Mouse (Mus musculus): ENCODE measurements at regions not wholly inside any gene's neighbourhood (a gene's known extent, or its start where the extent isn't known, plus 50 kb on each side); places are given as distances from the start of the nearest gene placed in this dataset.
"Not testable (repeated sequence)": the region's sequence is repeated elsewhere in the genome, so short reads cannot be mapped to it uniquely, and the experiment has no call there.

DNA sequence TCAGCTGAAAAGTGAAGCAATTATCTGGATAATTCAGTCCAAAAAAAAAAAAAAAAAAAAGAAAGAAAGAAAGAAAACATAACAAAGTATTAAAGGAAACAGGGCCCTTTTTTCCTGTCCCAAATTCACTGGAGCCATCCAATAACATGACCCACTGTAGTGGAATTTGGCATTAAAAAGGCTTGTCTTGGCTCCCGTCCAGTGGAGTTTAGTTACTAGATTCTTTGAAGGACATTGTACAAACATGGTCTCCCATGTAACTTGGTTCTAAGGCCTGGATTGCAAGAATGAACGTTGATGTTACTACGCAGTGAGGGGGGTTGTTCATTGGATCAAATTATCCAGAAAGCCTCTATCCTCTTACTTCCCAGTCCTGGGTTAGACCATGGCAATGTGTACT is 207.4 kb downstream of the Msrb3 start:
- no peak overlapping the region for H3K27ac ChIP-seq (replicated peaks)
- H3K27me3 ChIP-seq, result peaks cover 27% of the 10 kb centered on the region
- WGBS, result 77% methylated on average over 3 of the region's 3 CpGs
- H3K4me1 ChIP-seq (replicated peaks), result 0 out of 2 replicates have a peak, but pooled peaks cover 7% of the 10 kb centered on the region
- H3K4me2 ChIP-seq, result no peak overlapping the region
- no peak overlapping the region for H3K4me3 ChIP-seq
- no peak for ATAC-seq (ENCODE audit: low read depth)
- no peaks in the 10 kb centered on the region for H3K9me3 ChIP-seq
- no peak overlapping the region for H3K9ac ChIP-seq
- no peaks in the 10 kb centered on the region for H3K36me3 ChIP-seq

DNA sequence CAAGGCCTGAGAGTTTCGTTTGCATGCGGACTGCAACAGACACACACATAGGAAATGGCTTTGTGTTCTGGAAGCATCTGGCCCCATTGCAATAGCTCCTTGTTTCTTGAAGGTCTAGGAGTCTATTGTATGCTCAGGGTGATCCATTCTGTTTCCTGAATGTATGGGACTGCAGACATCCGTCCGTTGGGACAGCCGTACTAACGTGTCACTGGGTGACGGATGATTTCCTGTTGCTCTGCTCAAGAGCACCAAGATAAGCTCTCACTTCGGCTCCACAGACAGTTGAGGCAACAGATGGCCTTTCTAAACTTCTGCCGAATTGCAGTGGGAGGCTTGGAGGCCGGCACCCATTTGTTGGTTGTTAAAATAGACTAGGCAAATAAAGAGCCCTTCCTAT is 209.9 kb upstream of the Hmga2 start:
- H3K27ac ChIP-seq (replicated peaks), result no peak overlapping the region
- no peak overlapping the region for H3K4me2 ChIP-seq
- 21% methylated on average over 10 of the region's 10 CpGs for WGBS
- no peaks in the 10 kb centered on the region for H3K36me3 ChIP-seq
- no peak overlapping the region for H3K4me3 ChIP-seq
- H3K9ac ChIP-seq, result no peak overlapping the region
- no peaks in the 10 kb centered on the region for H3K9me3 ChIP-seq
- ATAC-seq (ENCODE audit: low read depth), result no peak
- H3K4me1 ChIP-seq (replicated peaks), result 0 out of 2 replicates have a peak, but pooled peaks cover 6% of the 10 kb centered on the region
- H3K27me3 ChIP-seq, result peaks cover 5% of the 10 kb centered on the region

DNA sequence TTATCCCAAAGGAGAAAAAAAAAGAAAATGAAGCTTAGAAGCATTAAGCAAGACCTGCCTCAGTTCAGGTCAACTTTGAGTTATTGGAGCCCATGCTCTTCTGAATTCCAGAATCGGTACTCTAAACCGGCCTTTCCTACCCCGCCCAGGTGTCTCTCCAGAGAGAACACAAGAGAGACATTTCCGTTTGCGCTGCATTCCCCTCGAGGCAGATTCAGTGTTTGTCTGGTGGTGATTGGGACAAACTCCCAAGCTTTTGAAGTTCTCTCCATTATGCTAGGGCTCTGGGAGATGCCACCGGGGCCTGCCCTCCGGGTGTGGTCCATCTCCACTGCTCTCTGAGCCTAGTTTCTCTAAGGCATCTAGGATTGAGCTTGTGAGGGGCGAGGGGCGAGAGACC is 205.8 kb upstream of the Hmga2 start:
- Histone ChIP-seq H3K4me2 (no peak overlapping the region), H3K4me1 (replicated peaks) (peaks cover 12% of the 10 kb centered on the region; the same call in 1 of the 2 replicates), H3K27ac (replicated peaks) (no peak overlapping the region), H3K9ac (no peak overlapping the region), H3K4me3 (no peak overlapping the region), H3K27me3 (no peaks in the 10 kb centered on the region; the same call in 1 of the 2 replicates), H3K36me3 (no peaks in the 10 kb centered on the region), H3K9me3 (no peaks in the 10 kb centered on the region)
- WGBS, result 89% methylated on average over 10 of the region's 10 CpGs
- ATAC-seq (ENCODE audit: low read depth), result no peak

DNA sequence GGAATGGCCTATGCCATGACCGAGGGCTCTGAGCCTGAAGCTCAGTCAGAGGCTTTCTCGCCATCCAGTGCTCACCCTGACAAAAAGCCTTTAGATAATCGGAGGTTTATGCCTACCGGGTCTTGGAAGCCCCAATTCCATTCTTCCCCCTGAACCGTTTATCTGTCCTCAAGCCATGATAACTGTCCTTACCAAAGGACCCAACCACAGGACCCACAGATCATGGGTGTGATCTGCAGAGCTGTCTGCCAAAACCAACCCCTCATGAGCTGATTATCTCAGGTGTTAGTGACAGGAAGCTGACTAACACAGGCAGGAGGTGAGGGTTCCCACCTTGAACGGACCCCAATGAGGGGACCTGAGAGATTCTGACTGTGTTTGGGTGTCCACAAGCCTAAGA is 203.7 kb upstream of the Hmga2 start:
- no peak for ATAC-seq (ENCODE audit: low read depth)

DNA sequence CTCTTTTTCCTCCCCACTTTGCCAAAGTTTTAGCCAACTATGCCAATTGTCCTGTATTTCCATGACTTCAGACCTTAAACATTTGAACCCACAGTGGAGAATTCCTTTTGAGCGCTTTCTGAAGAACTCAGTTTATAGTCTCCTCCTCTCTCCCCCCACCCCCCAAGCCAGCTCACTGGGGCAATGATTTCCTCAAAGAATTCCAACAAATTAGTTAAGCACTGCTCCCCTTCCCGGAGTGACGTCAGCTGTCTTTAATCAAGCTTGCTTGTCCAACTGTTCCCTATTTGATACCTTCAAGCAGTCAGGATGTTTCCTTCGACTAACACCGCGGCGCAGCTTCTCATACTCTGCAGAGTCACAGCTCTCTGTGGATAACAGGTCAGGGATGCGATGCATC is 202.0 kb upstream of the Hmga2 start:
- Histone ChIP-seq H3K9ac (no peak overlapping the region), H3K9me3 (no peaks in the 10 kb centered on the region), H3K27me3 (no peaks in the 10 kb centered on the region; the same call in 1 of the 2 replicates), H3K36me3 (no peaks in the 10 kb centered on the region), H3K4me1 (replicated peaks) (peaks cover 13% of the 10 kb centered on the region; the same call in 1 of the 2 replicates), H3K4me2 (no peak overlapping the region), H3K27ac (replicated peaks) (no peak overlapping the region), H3K4me3 (no peak overlapping the region)
- ATAC-seq (ENCODE audit: low read depth), result no peak
- WGBS, result 67% methylated on average over 8 of the region's 8 CpGs

More for the DNA sequence above, 203.7 kb upstream of the Hmga2 start:
- Histone ChIP-seq H3K27me3 (no peaks in the 10 kb centered on the region; the same call in 1 of the 2 replicates), H3K4me2 (no peak overlapping the region), H3K36me3 (no peaks in the 10 kb centered on the region), H3K9ac (no peak overlapping the region), H3K4me1 (replicated peaks) (peaks cover 6% of the 10 kb centered on the region; the same call in 1 of the 2 replicates), H3K9me3 (no peaks in the 10 kb centered on the region), H3K27ac (replicated peaks) (no peak overlapping the region), H3K4me3 (no peak overlapping the region)
- 38% methylated on average over 6 of the region's 6 CpGs for WGBS

DNA sequence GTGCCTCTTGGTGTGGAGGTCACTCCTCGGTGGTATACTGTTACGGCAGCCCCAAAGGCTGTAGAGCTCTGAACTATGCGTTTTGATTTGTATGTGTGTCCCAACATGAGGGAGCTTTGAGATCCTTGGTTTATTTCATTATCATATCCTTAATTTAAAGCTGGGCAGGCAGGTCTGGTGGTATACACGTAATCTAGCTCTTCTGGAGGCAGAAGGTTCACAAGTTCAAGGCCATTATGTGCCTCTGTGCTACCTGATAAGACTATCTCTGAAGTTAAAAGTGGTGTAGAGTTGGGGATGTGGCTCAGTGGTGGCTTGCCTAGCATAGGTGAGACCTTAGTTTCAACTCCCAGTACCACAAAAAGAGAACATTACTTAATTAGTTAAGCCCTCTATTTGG is 199.1 kb upstream of the Hmga2 start:
- WGBS, result 85% methylated on average over 4 of the region's 4 CpGs
- no peaks in the 10 kb centered on the region for H3K36me3 ChIP-seq
- no peak overlapping the region for H3K4me2 ChIP-seq
- no peak overlapping the region for H3K4me3 ChIP-seq
- H3K4me1 ChIP-seq (replicated peaks), result peaks cover 13% of the 10 kb centered on the region; the same call in 1 of the 2 replicates
- H3K9ac ChIP-seq, result no peak overlapping the region
- ATAC-seq (ENCODE audit: low read depth), result no peak
- no peak overlapping the region for H3K27ac ChIP-seq (replicated peaks)
- H3K27me3 ChIP-seq, result no peaks in the 10 kb centered on the region
- no peaks in the 10 kb centered on the region for H3K9me3 ChIP-seq

DNA sequence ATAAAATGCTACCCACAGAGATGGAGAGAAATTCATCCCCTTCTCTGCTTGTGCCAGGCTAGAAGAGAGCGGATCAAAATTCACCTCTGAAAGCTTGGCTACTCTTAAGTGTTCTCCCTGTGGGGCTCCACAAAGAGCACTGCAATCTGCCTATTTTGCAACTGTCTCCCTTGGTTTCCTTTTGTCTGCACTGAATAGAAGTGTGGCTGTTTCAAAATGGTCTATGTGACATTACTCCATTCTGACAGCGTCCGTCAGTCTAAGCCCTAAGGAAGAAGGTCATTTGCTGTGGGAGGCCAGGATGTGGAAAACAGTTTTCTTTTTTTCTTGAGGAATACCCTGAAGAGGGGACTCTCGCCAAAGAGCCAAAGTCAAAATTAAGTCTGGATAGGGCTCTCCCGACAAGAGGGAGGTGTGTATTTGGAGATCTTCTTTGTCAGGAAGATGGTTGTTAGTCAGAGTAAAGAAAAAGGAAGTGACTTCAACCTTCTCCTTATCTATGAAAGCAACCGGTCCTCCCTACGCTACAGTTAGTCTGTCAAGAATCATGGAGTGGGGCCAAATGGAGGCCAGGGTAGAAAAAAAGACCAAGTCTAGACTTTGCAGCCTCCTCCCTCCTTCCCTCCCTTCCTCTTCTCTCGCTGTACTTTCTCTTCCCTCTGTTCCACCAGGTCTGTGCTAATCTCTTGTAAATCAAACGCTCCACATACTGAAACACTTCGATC is 198.2 kb upstream of the Hmga2 start:
- 40% methylated on average over 10 of the region's 10 CpGs for WGBS
- no peaks in the 10 kb centered on the region for H3K27me3 ChIP-seq

DNA sequence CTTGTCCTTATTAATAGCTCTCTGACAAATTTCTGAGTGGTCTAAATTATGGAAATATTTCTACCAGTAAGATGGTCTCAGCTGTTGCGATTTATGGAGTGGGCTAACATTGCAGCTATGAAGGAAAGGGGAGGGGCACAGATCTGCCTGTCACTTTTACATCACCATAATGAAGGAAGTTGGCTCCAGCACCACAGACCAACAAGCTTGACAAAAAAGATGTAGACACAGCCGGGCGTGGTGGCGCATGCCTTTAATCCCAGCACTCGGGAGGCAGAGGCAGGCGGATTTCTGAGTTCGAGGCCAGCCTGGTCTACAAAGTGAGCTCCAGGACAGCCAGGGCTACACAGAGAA is 191.4 kb upstream of the Hmga2 start:
- H3K27ac ChIP-seq (replicated peaks); H3K36me3 ChIP-seq; H3K9me3 ChIP-seq; H3K9ac ChIP-seq; H3K4me2 ChIP-seq; H3K4me1 ChIP-seq (replicated peaks); H3K27me3 ChIP-seq; H3K4me3 ChIP-seq; ATAC-seq (ENCODE audit: low read depth): not testable (repeated sequence)
- 97% methylated on average over 7 of the region's 7 CpGs for WGBS

More for the DNA sequence above, 198.2 kb upstream of the Hmga2 start:
- ATAC-seq (ENCODE audit: low read depth), result no peak
- Histone ChIP-seq H3K9ac (no peak overlapping the region), H3K27ac (replicated peaks) (no peak overlapping the region), H3K4me1 (replicated peaks) (peaks cover 8% of the 10 kb centered on the region; the same call in 1 of the 2 replicates), H3K4me3 (no peak overlapping the region), H3K36me3 (no peaks in the 10 kb centered on the region), H3K9me3 (no peaks in the 10 kb centered on the region), H3K4me2 (no peak overlapping the region)

DNA sequence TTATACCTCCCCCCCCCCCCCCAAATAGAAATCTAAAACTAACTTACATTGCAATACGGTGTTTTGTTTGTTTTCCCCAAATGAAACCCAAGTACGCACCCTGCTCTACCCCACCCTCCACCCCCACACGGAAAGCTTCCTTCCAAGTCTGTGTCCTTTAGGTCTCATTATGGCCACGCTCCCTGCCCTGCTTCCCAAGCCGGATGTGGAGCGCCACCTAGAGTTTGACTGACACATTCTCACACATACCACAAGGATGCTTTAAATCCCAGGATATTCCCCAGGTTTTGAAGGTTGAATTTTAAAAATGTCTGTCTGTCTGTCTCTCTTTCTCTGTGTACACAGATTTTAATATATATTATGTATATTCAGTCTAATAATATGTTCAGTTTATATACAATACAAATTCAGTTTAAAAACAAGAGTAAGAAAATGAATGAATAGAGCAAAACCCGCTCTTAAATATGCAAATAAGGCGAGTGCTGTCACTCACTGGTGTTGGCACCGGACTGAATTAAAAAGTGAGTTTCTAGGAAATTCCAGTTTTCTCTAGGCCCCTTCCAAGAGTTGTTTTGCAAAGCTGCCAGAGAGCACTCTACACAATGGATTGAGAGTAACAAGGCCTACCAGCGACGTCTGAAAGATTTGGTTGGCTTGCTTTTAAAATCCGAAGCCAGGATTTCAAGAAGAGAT is 190.9 kb upstream of the Hmga2 start:
- H3K9ac ChIP-seq, result no peak overlapping the region
- no peaks in the 10 kb centered on the region for H3K36me3 ChIP-seq
- H3K27me3 ChIP-seq, result 0 out of 2 replicates have a peak, but pooled peaks cover 3% of the 10 kb centered on the region
- no peaks in the 10 kb centered on the region for H3K4me1 ChIP-seq (replicated peaks)
- no peak overlapping the region for H3K4me3 ChIP-seq
- 65% methylated on average over 12 of the region's 12 CpGs for whole genome bisulfite sequencing
- H3K4me2 ChIP-seq, result no peak overlapping the region
- ATAC-seq (ENCODE audit: low read depth), result no peak
- H3K27ac ChIP-seq (replicated peaks), result no peak overlapping the region
- H3K9me3 ChIP-seq, result no peaks in the 10 kb centered on the region

DNA sequence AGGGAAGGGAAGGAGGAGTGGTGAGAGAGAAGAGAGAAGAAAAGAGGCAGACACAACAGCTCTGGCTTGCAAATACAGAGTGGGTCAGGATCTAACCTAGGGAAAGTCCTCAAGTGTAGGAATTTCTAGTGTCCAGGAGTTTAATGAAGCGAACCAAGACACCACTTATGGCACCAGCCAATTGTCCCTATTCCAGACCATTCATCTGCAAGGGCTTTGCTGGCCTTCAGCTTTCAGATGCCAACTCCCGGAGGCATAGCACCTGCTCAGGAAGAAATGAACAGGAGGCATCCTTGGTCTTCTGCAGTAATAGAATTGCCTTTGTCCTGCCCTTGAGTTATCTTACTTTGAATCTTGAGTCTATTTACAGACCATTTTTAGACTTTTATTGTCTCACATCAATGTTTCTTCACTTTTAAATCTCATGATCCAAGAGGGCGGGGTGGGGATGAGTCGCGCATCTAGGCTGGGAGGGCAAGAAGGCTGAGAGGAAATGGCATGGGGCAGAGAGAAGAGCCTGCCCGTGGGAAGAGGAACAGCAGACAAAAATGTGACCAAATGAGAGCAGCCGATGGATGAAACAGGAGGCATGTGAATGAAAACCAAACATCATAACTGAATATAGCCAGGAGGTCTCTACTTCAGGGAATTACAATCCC is 190.1 kb upstream of the Hmga2 start:
- no peak for ATAC-seq (ENCODE audit: low read depth)
- 92% methylated on average over 7 of the region's 7 CpGs for WGBS

DNA sequence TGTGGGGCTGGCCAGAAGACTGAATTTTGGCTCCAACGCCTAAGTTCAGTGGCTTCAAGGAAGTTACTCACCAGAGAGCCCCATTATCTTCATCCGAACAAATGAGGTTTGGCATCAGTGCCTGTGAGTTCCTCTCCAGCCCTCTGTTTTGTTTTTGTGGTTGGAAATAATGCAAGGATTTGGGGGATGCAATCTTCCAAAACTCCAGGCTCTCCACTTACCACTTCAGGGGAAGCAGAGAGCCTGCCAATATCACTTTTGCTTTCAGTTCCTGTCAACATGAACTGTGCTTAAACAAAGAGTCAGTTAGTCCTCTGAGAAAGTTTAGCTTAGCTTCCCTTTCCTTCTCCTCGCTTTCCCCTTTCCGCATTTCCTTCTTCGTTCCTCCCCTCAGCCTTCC is 189.4 kb upstream of the Hmga2 start:
- no peaks in the 10 kb centered on the region for H3K9me3 ChIP-seq
- H3K27ac ChIP-seq (replicated peaks), result no peak overlapping the region
- 77% methylated on average over 5 of the region's 5 CpGs for WGBS
- H3K4me1 ChIP-seq (replicated peaks), result 0 out of 2 replicates have a peak, but pooled peaks cover 2% of the 10 kb centered on the region
- ATAC-seq (ENCODE audit: low read depth), result no peak
- 0 out of 2 replicates have a peak, but pooled peaks cover 3% of the 10 kb centered on the region for H3K27me3 ChIP-seq
- H3K4me3 ChIP-seq, result no peak overlapping the region
- H3K9ac ChIP-seq, result no peak overlapping the region
- H3K36me3 ChIP-seq, result no peaks in the 10 kb centered on the region
- no peak overlapping the region for H3K4me2 ChIP-seq

More for the DNA sequence above, 190.1 kb upstream of the Hmga2 start:
- H3K9me3 ChIP-seq, result no peaks in the 10 kb centered on the region
- H3K4me3 ChIP-seq, result no peak overlapping the region
- no peak overlapping the region for H3K27ac ChIP-seq (replicated peaks)
- no peak overlapping the region for H3K9ac ChIP-seq
- no peaks in the 10 kb centered on the region for H3K4me1 ChIP-seq (replicated peaks)
- no peak overlapping the region for H3K4me2 ChIP-seq
- H3K27me3 ChIP-seq, result 0 out of 2 replicates have a peak, but pooled peaks cover 3% of the 10 kb centered on the region
- no peaks in the 10 kb centered on the region for H3K36me3 ChIP-seq

DNA sequence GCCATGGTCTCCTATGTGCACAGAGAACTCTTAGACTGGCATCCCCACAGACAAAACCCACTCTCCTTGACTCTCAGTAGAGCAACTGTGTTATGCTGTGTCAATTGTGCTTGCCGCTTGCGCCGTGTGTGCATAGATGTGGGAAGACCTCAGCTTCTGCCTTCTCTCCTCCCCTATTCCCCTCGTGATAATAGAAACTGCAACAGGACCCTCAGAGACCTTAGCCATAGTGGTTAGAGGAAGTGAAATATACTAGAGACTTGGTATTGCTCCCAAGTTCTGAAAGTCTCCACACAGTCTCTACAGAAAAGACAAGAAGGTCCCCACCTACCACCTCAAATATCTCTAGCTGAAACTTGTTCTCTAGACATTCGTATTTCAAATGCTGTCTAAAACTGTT is 188.2 kb upstream of the Hmga2 start:
- 83% methylated on average over 5 of the region's 5 CpGs for WGBS
- ATAC-seq (ENCODE audit: low read depth), result no peak
- Histone ChIP-seq H3K9me3 (no peaks in the 10 kb centered on the region), H3K4me3 (no peak overlapping the region), H3K27me3 (0 out of 2 replicates have a peak, but pooled peaks cover 3% of the 10 kb centered on the region), H3K4me1 (replicated peaks) (0 out of 2 replicates have a peak, but pooled peaks cover 6% of the 10 kb centered on the region), H3K9ac (no peak overlapping the region), H3K4me2 (no peak overlapping the region), H3K36me3 (no peaks in the 10 kb centered on the region), H3K27ac (replicated peaks) (no peak overlapping the region)
